In the genomic region with DNA sequence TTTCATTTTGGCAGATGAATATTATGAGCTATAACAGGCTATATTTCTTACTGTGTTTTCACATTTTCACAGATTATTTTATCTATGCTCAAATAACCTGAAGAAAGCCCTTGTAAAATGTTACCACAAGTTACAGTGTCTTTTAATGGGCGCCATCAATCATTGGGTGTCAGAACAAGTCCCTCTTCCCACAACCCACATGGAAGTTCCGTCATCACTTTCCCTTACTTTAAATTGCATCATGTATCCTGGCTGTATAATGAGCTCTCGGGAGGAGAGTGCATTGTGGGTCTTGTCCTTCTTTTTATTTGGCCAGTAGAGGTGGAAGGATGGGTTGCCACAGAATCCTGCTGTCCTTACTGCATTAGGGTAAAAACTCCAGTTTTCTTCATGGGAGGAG, we compare ENCODE assay signal across 25 mouse cellular contexts. TPM values are rescaled to one million over a fixed set of nuclear protein-coding genes. Genes with fewer than 3 reads are reported as not detected.
"Had no signal": no experiment of that assay in that cellular context is flagged by ENCODE, and none has a peak within 500 bp of the region (broad histone marks: within the 10 kb centered on the region; RNA-seq: fewer than 3 reads in every experiment).

No protein-coding gene starts in this region.

- H3K36me3 ChIP-seq: lung, embryonic 15.5 days; midbrain, embryonic 13.5 days; midbrain, embryonic 15.5 days; neural tube, embryonic 15.5 days; stomach, embryonic 15.5 days had no signal

- H3K4me3 ChIP-seq: lung, embryonic 15.5 days; megakaryocyte, embryonic 14.5 days; midbrain, embryonic 13.5 days; midbrain, embryonic 15.5 days; neural tube, embryonic 13.5 days; neural tube, embryonic 15.5 days; stomach, embryonic 15.5 days had no signal

- H3K27me3 ChIP-seq: lung, embryonic 15.5 days; megakaryocyte, embryonic 14.5 days; midbrain, embryonic 13.5 days; midbrain, embryonic 15.5 days; neural tube, embryonic 13.5 days; neural tube, embryonic 15.5 days; stomach, embryonic 15.5 days had no signal

- H3K4me1 ChIP-seq: lung, embryonic 15.5 days; megakaryocyte, embryonic 14.5 days; midbrain, embryonic 13.5 days; midbrain, embryonic 15.5 days; neural tube, embryonic 13.5 days; neural tube, embryonic 15.5 days; stomach, embryonic 15.5 days had no signal

- H3K27ac ChIP-seq: lung, embryonic 15.5 days; macrophage; midbrain, embryonic 13.5 days; midbrain, embryonic 15.5 days; neural tube, embryonic 13.5 days; neural tube, embryonic 15.5 days; stomach, embryonic 15.5 days; stomach, postnatal 0 days had no signal

- DNase-seq: liver, postnatal 0 days; lung, adult 2 months; lung, postnatal 14 days; lung, postnatal 36 days; retina, postnatal 1 day; right cerebral cortex, adult 18-20 months; right cerebral cortex, postnatal 25 days; right cerebral cortex, postnatal 4 days; spleen, adult 18-20 months; thymus, adult 2 months; thymus, postnatal 25 days; thymus, postnatal 4 days had no signal

RNA-seq across cellular contexts. Expression of gene Slc26a5, which starts 44.3 kb away (rescaled TPM):
- polyA plus RNA-seq: liver, postnatal 0 days; lung, adult 2 months; lung, embryonic 15.5 days; lung, postnatal 0 days; macrophage; neural tube, embryonic 11.5 days; neural tube, embryonic 13.5 days; small intestine, adult 2 months; stomach, embryonic 15.5 days; stomach, postnatal 0 days; testis, adult 2 months; thymus, adult 2 months had no signal
